Mouse (Mus musculus) G1E (cell line): ENCODE measurements at regions not wholly inside any gene's neighbourhood (a gene's known extent, or its start where the extent isn't known, plus 50 kb on each side); places are given as distances from the start of the nearest gene placed in this dataset.

Experiments used
- ATAC-seq: 2 replicates; pipeline ENCODE4 v1.8.0; 2016; ENCODE audit warnings: mild to moderate bottlenecking; ENCODE audit not compliant: insufficient number of reproducible peaks, poor library complexity, low FRiP score, severe bottlenecking; ENCODE audit errors: extremely low read depth
- DNase-seq: peaks from one replicate; pipeline ENCODE4 v3.0.0; 2012; ENCODE audit warnings: low spot score
- H3K27me3 ChIP-seq: 2 replicates; pipeline ENCODE4 v1.6.1; 2012; ENCODE audit warnings: mild to moderate bottlenecking, low read length, inconsistent platforms; ENCODE audit not compliant: insufficient read depth
- H3K36me3 ChIP-seq: replicated peaks from 2 replicates; pipeline ENCODE3; 2012; ENCODE audit warnings: mild to moderate bottlenecking, inconsistent platforms
- H3K4me1 ChIP-seq: 2 replicates; pipeline ENCODE4 v1.6.1; 2012; ENCODE audit warnings: low read depth, low read length, inconsistent platforms, mixed read lengths; ENCODE audit not compliant: insufficient read depth
- H3K4me3 ChIP-seq: 2 replicates; pipeline ENCODE4 v1.5.1; 2012; ENCODE audit warnings: low read depth, mild to moderate bottlenecking, inconsistent platforms, low read length, moderate library complexity, mixed read lengths
- H3K9me3 ChIP-seq: replicated peaks from 2 replicates; pipeline ENCODE4 v1.6.1; 2012; ENCODE audit warnings: inconsistent platforms
- CTCF ChIP-seq: IDR thresholded peaks from 2 replicates; pipeline ENCODE4 v1.5.1; 2012; ENCODE audit warnings: low read depth, low read length, inconsistent platforms, mixed read lengths
- GATA1 ChIP-seq: IDR thresholded peaks from 2 replicates; pipeline ENCODE4 v1.6.1; 2012; ENCODE audit warnings: borderline replicate concordance, low read length, inconsistent platforms, mixed read lengths
- GATA2 ChIP-seq: IDR thresholded peaks from 2 replicates; pipeline ENCODE4 v1.6.1; 2012; ENCODE audit warnings: low read depth, low read length, inconsistent platforms, borderline replicate concordance
- POLR2AphosphoS5 ChIP-seq: IDR thresholded peaks from 2 replicates; pipeline ENCODE4 v1.6.1; 2012; ENCODE audit warnings: low read depth, low read length, inconsistent platforms; ENCODE audit not compliant: insufficient replicate concordance
- TAL1 ChIP-seq: conservative IDR thresholded peaks from 2 replicates; pipeline ENCODE4 v1.6.1; 2012; ENCODE audit warnings: low read depth, low read length, inconsistent platforms, mixed read lengths

DNA sequence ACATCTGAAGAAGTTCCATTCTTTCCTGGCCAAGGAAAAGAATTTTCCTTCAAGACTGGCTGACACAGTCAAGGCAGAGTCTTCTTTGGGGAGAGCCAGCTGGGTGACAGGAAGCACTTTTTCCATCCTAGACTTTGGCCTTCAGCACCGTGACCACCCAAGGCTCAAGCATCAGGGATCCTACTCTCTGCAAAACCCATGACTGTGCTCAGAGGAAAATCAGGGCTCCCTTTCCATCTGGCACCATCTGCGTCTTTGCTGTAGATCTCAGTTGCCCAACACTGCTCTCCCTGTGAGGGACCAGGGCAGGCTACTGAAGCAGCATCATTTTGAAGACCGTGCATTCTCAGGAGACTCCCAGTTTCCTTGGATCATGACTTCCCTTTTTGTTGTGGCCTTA, 51.1 kb upstream of the 1700012B07Rik start:
- Histone ChIP-seq H3K27me3 (no peaks in the 10 kb centered on the region), H3K4me1 (no peaks in the 10 kb centered on the region), H3K4me3 (no peak overlapping the region), H3K9me3 (peaks cover 62% of the 10 kb centered on the region), H3K36me3 (no peaks in the 10 kb centered on the region)
- DNase-seq, result no peak
- ATAC-seq, result no peak
- TF ChIP-seq CTCF, result no peak
- no peak for TF ChIP-seq GATA1
- no peak for TF ChIP-seq POLR2AphosphoS5
- no peak for TF ChIP-seq TAL1
- TF ChIP-seq GATA2, result no peak
